Mouse (Mus musculus): ENCODE results near the gene Fxyd2. TPM values are rescaled to one million over a fixed set of nuclear protein-coding genes. Genes with fewer than 3 reads are reported as not detected.

Gene Fxyd2
- polyA plus RNA-seq, 1 experiment from 2014 or later = 1.6 TPM

DNA sequence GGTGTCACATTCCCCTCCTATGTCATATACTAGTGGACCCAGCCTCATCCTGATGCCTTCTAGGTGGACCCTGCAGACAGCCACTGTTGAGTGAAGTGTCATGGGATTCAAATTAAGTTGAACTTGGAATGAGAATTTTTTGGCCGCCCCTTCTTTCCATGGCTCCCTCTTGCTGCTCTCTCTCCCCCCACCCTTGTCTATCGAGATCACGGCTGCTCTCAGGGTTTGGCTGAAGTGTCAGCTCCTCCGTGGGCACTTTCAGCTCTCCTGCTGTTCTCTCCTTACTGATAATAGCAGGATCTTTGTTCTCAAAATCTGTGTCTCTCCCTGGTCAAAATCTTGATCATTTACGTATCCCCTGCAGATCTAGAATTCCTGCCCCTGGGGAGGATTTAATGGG, 16.6 kb upstream of the Fxyd2 start:
- ATAC-seq (replicated peaks; ENCODE audit: insufficient number of reproducible peaks, low FRiP score, low TSS enrichment) = no peak
- Histone ChIP-seq H3K9ac (ENCODE audit: low read depth, low read length) (no peak overlapping the region), H3K36me3 (ENCODE audit: control insufficient read depth, insufficient read depth, low read length) (no peaks in the 10 kb centered on the region), H3K27me3 (ENCODE audit: control insufficient read depth, insufficient read depth, low read length) (no peaks in the 10 kb centered on the region), H3K9me3 (replicated peaks; ENCODE audit: control insufficient read depth, low read length) (no peaks in the 10 kb centered on the region), H3K4me3 (ENCODE audit: low read depth, low read length) (no peak overlapping the region), H3K4me2 (no peak overlapping the region), H3K27ac (ENCODE audit: low read depth, low read length) (no peak overlapping the region), H3K4me1 (ENCODE audit: control insufficient read depth, insufficient read depth, low read length) (0 out of 2 replicates have a peak, but pooled peaks cover 2% of the 10 kb centered on the region)
- WGBS (ENCODE audit: insufficient replicate concordance) = 68% methylated on average over 5 of the region's 5 CpGs

DNA sequence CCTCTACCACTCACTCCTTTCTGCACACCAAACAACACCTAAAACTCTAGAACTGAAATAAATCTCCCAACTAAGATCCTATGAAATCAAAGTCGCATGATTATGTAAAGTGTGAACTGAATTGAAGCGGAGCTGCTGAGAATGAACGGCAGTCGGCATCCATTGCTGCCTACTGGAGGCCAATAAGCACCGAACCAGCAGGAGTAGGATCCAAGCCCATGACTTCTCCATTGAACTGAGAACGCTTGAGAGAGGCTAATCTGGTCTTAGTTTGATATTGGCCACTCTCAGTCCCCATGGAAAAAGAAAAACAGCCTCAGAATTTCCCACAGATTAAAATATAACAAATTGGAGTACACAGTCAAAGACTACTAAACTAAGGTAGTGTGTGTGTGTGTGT, 15.6 kb upstream of the Fxyd2 start:
- Histone ChIP-seq H3K4me1 (ENCODE audit: control insufficient read depth, insufficient read depth, low read length) (no peaks in the 10 kb centered on the region), H3K27me3 (ENCODE audit: control insufficient read depth, insufficient read depth, low read length) (no peaks in the 10 kb centered on the region), H3K9ac (ENCODE audit: low read depth, low read length) (no peak overlapping the region), H3K4me2 (no peak overlapping the region), H3K27ac (ENCODE audit: low read depth, low read length) (no peak overlapping the region), H3K36me3 (ENCODE audit: control insufficient read depth, insufficient read depth, low read length) (no peaks in the 10 kb centered on the region), H3K4me3 (ENCODE audit: low read depth, low read length) (no peak overlapping the region), H3K9me3 (replicated peaks; ENCODE audit: control insufficient read depth, low read length) (no peaks in the 10 kb centered on the region)
- ATAC-seq (replicated peaks; ENCODE audit: insufficient number of reproducible peaks, low FRiP score, low TSS enrichment) = no peak
- WGBS (ENCODE audit: insufficient replicate concordance) = 85% methylated on average over 6 of the region's 6 CpGs

DNA sequence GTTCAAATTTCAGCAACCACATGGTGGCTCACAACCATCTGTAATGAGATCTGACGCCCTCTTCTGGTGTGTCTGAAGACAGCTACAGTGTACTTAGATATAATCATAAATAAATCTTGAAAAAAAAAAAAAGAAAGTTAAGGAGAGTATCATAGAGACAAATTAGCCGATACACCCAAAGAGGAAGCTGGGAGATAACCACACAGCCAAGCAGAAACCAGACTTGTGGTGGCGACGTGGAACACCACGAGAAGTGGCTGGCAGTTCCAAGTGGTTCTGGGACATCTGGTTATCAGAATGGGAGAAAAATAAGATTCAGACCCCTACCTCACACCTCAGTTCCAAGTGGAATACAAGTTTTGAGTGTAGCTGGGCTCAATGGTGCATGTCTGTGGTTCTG, 12.8 kb upstream of the Fxyd2 start:
- no peaks in the 10 kb centered on the region for H3K9me3 ChIP-seq (replicated peaks; ENCODE audit: control insufficient read depth, low read length)
- H3K27ac ChIP-seq (ENCODE audit: low read depth, low read length) = no peak overlapping the region
- no peaks in the 10 kb centered on the region for H3K27me3 ChIP-seq (ENCODE audit: control insufficient read depth, insufficient read depth, low read length)
- H3K4me3 ChIP-seq (ENCODE audit: low read depth, low read length) = no peak overlapping the region
- H3K4me2 ChIP-seq = no peak overlapping the region
- no peaks in the 10 kb centered on the region for H3K36me3 ChIP-seq (ENCODE audit: control insufficient read depth, insufficient read depth, low read length)
- H3K9ac ChIP-seq (ENCODE audit: low read depth, low read length) = no peak overlapping the region
- H3K4me1 ChIP-seq (ENCODE audit: control insufficient read depth, insufficient read depth, low read length) = no peaks in the 10 kb centered on the region
- 76% methylated on average over 5 of the region's 5 CpGs for WGBS (ENCODE audit: insufficient replicate concordance)
- ATAC-seq (replicated peaks; ENCODE audit: insufficient number of reproducible peaks, low FRiP score, low TSS enrichment) = no peak

DNA sequence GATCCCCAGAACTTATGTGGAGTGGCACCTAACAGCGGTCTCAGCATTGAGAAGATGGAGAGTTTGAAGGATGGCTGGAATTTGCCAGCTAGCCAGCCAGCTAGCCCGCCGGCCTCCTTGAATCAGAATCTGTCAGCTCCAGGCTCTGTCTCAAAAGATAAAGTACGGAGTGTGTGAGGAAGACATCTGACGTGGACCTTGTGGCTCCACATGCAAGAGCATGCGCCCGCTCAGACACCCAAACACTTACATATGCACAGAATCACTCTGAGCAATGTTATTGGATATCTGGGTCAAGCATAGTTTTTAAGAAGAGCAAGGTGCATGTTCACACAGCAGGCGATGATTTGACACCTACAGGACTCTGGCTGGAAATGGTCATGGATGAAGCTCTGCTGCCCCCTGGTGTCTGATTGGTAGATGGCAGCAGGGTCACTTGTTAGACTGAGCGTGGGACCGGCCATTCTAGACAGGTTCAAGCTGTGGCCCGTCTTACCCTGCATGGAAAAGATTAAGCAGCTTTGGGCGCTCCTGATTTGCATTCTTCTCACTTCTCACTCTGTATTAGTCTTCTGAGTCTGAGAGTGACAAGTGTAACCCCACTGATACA, 11.0 kb upstream of the Fxyd2 start:
- Histone ChIP-seq H3K9me3 (replicated peaks; ENCODE audit: control insufficient read depth, low read length) (no peaks in the 10 kb centered on the region), H3K36me3 (ENCODE audit: control insufficient read depth, insufficient read depth, low read length) (no peaks in the 10 kb centered on the region), H3K4me3 (ENCODE audit: low read depth, low read length) (no peak overlapping the region), H3K27me3 (ENCODE audit: control insufficient read depth, insufficient read depth, low read length) (no peaks in the 10 kb centered on the region), H3K4me2 (no peak overlapping the region), H3K9ac (ENCODE audit: low read depth, low read length) (no peak overlapping the region), H3K27ac (ENCODE audit: low read depth, low read length) (no peak overlapping the region), H3K4me1 (ENCODE audit: control insufficient read depth, insufficient read depth, low read length) (no peaks in the 10 kb centered on the region)
- no peak for ATAC-seq (replicated peaks; ENCODE audit: insufficient number of reproducible peaks, low FRiP score, low TSS enrichment)
- WGBS (ENCODE audit: insufficient replicate concordance) = 31% methylated on average over 12 of the region's 12 CpGs

DNA sequence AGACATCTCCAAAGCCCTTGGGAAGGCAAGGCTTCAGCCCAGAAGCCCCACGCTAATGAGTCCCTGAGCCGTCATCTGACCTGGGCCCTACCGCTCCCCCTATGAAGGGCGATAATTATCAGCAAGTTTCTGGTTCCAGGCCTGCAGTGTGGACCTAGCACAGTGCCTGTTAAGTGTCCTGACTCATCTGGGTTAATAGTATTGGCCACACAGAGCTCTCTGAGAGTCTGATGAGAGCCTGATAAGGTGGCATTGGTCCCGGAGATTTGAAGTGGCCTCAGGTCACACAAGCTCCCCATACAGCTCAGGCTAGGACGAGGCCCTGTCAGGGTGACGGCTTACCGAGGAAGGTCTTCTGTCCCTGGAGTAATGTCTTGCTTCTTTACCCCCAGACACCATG, 9.9 kb upstream of the Fxyd2 start:
- no peaks in the 10 kb centered on the region for H3K36me3 ChIP-seq (ENCODE audit: control insufficient read depth, insufficient read depth, low read length)
- 68% methylated on average over 8 of the region's 8 CpGs for WGBS (ENCODE audit: insufficient replicate concordance)
- H3K4me3 ChIP-seq (ENCODE audit: low read depth, low read length) = no peak overlapping the region
- H3K4me1 ChIP-seq (ENCODE audit: control insufficient read depth, insufficient read depth, low read length) = no peaks in the 10 kb centered on the region
- no peak overlapping the region for H3K27ac ChIP-seq (ENCODE audit: low read depth, low read length)
- H3K9ac ChIP-seq (ENCODE audit: low read depth, low read length) = no peak overlapping the region
- ATAC-seq (replicated peaks; ENCODE audit: insufficient number of reproducible peaks, low FRiP score, low TSS enrichment) = no peak
- H3K4me2 ChIP-seq = no peak overlapping the region
- H3K9me3 ChIP-seq (replicated peaks; ENCODE audit: control insufficient read depth, low read length) = no peaks in the 10 kb centered on the region
- H3K27me3 ChIP-seq (ENCODE audit: control insufficient read depth, insufficient read depth, low read length) = no peaks in the 10 kb centered on the region

DNA sequence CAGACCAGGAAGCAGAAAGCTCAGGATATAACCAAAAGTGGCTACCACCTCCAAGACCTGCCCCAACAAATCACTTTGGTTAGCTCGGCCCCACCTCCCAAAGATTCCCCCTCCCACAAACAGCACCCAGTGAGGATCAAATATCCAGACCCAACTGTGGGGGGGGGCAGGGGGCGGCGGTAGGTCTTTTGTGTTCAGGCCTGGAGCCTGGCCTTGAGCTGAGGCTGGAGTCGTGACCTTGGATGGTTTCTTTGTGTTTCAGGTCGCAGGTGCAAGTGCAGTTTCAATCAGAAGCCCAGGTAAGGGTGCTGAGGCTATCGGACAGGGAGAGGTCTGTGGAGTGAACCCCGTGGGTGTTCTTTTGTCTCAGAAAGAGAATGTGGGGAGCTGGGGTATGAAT, 8.2 kb upstream of the Fxyd2 start:
- Histone ChIP-seq H3K9ac (ENCODE audit: low read depth, low read length) (no peak overlapping the region), H3K27ac (ENCODE audit: low read depth, low read length) (no peak overlapping the region), H3K27me3 (ENCODE audit: control insufficient read depth, insufficient read depth, low read length) (no peaks in the 10 kb centered on the region), H3K4me3 (ENCODE audit: low read depth, low read length) (no peak overlapping the region), H3K4me2 (no peak overlapping the region), H3K4me1 (ENCODE audit: control insufficient read depth, insufficient read depth, low read length) (no peaks in the 10 kb centered on the region), H3K36me3 (ENCODE audit: control insufficient read depth, insufficient read depth, low read length) (no peaks in the 10 kb centered on the region), H3K9me3 (replicated peaks; ENCODE audit: control insufficient read depth, low read length) (no peaks in the 10 kb centered on the region)
- ATAC-seq (replicated peaks; ENCODE audit: insufficient number of reproducible peaks, low FRiP score, low TSS enrichment) = no peak
- WGBS (ENCODE audit: insufficient replicate concordance) = 68% methylated on average over 7 of the region's 7 CpGs

DNA sequence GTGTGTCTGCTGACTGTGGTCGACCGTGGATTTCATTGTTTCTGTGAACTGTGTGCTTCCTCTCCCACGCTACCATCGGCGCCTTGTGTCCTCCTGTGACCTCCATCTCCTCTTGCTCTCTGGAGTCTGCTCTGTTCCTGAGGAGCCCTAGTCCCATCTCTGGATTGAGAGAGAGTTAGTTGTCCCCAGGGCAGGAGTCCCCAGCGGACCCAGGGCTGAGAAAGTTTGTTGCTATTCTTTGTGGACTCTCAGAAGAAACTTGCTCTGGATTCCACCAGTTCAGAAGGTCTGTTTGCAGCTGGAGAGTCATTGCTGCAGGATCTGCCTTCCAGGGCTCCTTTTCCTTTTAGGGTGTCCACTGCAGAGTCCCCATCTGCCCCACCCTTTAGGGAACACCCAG, 4.3 kb upstream of the Fxyd2 start:
- no peak overlapping the region for H3K4me3 ChIP-seq (ENCODE audit: low read depth, low read length)
- no peak overlapping the region for H3K9ac ChIP-seq (ENCODE audit: low read depth, low read length)
- H3K4me1 ChIP-seq (ENCODE audit: control insufficient read depth, insufficient read depth, low read length) = no peaks in the 10 kb centered on the region
- H3K27me3 ChIP-seq (ENCODE audit: control insufficient read depth, insufficient read depth, low read length) = peaks cover under 1% of the 10 kb centered on the region; the same call in 1 of the 2 replicates
- H3K9me3 ChIP-seq (replicated peaks; ENCODE audit: control insufficient read depth, low read length) = no peaks in the 10 kb centered on the region
- ATAC-seq (replicated peaks; ENCODE audit: insufficient number of reproducible peaks, low FRiP score, low TSS enrichment) = no peak
- no peaks in the 10 kb centered on the region for H3K36me3 ChIP-seq (ENCODE audit: control insufficient read depth, insufficient read depth, low read length)
- 85% methylated on average over 6 of the region's 6 CpGs for WGBS (ENCODE audit: insufficient replicate concordance)
- H3K4me2 ChIP-seq = no peak overlapping the region
- H3K27ac ChIP-seq (ENCODE audit: low read depth, low read length) = no peak overlapping the region

DNA sequence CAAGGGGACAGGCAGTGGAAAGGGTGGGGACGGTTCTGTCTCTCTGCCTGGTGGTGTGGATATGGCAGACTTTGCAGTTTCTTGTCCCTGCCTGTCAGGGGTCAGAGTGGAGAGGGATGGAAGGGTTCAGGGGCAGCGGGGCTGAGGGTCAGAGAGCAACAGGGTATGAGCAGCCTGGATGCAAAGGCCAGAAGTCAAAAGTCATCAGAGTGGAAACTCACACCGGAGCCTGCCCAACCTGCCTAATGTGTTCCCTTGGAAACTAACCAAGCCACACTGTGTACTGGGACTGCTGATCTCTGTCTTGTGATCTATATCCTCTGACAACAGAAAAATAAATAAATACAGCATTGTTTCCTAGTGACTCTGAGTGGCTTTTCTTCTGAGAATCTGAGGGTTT, 3.7 kb upstream of the Fxyd2 start:
- Histone ChIP-seq H3K9ac (ENCODE audit: low read depth, low read length) (no peak overlapping the region), H3K27ac (ENCODE audit: low read depth, low read length) (no peak overlapping the region), H3K27me3 (ENCODE audit: control insufficient read depth, insufficient read depth, low read length) (peaks cover 6% of the 10 kb centered on the region), H3K4me1 (ENCODE audit: control insufficient read depth, insufficient read depth, low read length) (no peaks in the 10 kb centered on the region), H3K9me3 (replicated peaks; ENCODE audit: control insufficient read depth, low read length) (no peaks in the 10 kb centered on the region), H3K36me3 (ENCODE audit: control insufficient read depth, insufficient read depth, low read length) (no peaks in the 10 kb centered on the region), H3K4me2 (no peak overlapping the region), H3K4me3 (ENCODE audit: low read depth, low read length) (no peak overlapping the region)
- ATAC-seq (replicated peaks; ENCODE audit: insufficient number of reproducible peaks, low FRiP score, low TSS enrichment) = no peak
- 56% methylated on average over 3 of the region's 3 CpGs for WGBS (ENCODE audit: insufficient replicate concordance)

DNA sequence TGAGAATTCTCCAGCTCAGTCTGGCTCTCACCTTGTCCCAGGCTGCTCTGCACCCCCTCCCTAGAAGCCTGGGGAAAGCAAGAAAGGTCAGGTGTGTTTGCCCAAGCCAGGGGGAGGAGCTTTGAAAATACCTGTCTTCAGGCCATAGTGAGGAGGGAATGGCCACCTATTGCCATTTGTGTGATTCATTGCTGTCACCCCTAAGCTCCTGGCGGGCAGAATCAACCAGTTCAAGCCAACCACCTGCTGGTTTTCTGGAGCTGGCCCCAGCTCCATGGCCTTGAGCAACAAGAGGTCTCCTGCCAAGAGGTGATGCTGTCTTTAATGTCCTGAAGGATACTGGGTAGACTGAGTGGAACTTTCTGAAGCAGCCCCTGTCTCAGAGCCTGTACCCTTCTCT, 1.1 kb upstream of the Fxyd2 start:
- Histone ChIP-seq H3K4me3 (ENCODE audit: low read depth, low read length) (no peak overlapping the region), H3K36me3 (ENCODE audit: control insufficient read depth, insufficient read depth, low read length) (no peaks in the 10 kb centered on the region), H3K27ac (ENCODE audit: low read depth, low read length) (no peak overlapping the region), H3K9me3 (replicated peaks; ENCODE audit: control insufficient read depth, low read length) (no peaks in the 10 kb centered on the region), H3K9ac (ENCODE audit: low read depth, low read length) (no peak overlapping the region), H3K4me1 (ENCODE audit: control insufficient read depth, insufficient read depth, low read length) (no peaks in the 10 kb centered on the region), H3K27me3 (ENCODE audit: control insufficient read depth, insufficient read depth, low read length) (peaks cover 19% of the 10 kb centered on the region), H3K4me2 (no peak overlapping the region)
- 50% methylated on average over 1 of the region's 1 CpGs for WGBS (ENCODE audit: insufficient replicate concordance)
- no peak for ATAC-seq (replicated peaks; ENCODE audit: insufficient number of reproducible peaks, low FRiP score, low TSS enrichment)

Data from heart, embryonic 11.5 days (tissue).